Mouse (Mus musculus): ENCODE measurements around the gene Tmc8.
"Not testable (repeated sequence)": the region's sequence is repeated elsewhere in the genome, so short reads cannot be mapped to it uniquely, and the experiment has no call there.

Tmc8 gene

GRCm38 (mm10) chr11:117797511-117798159 is 15.8 kb downstream of the Tmc8 start, which contains the start of gene 6030468B19Rik:
Gene 6030468B19Rik (plus strand): TSS chr11:117797660.
- DNase-seq = no peak

- no peak for DNase-seq
These were observed 16.3 kb downstream of the Tmc8 start for GRCm38 (mm10) chr11:117798160-117798541.

- no peak for DNase-seq
These were observed 17.3 kb downstream of the Tmc8 start for GRCm38 (mm10) chr11:117799174-117799573.

- DNase-seq = no peak
These were observed 18.2 kb downstream of the Tmc8 start for GRCm38 (mm10) chr11:117800038-117800437.

GRCm38 (mm10) chr11:117801650-117802049 is 19.8 kb downstream of the Tmc8 start:
- no peak for DNase-seq

- DNase-seq = no peak
These were observed 21.4 kb downstream of the Tmc8 start for GRCm38 (mm10) chr11:117803166-117803688.

- DNase-seq = no peak
These were observed 24.9 kb downstream of the Tmc8 start for GRCm38 (mm10) chr11:117806781-117807180.

- peak; percentile 33 to 59 for DNase-seq
These were observed 27.8 kb downstream of the Tmc8 start, which contains the start of the genes Gm20708 and Syngr2 for GRCm38 (mm10) chr11:117809407-117810311. Gene Gm20708 (plus strand): TSS chr11:117809668. Gene Syngr2 (plus strand): TSS chr11:117809668.

- peak; percentile 44 to 68 for DNase-seq
These were observed 28.6 kb downstream of the Tmc8 start for GRCm38 (mm10) chr11:117810401-117811046.

- no peak for DNase-seq
These were observed 32.0 kb downstream of the Tmc8 start for GRCm38 (mm10) chr11:117813867-117814266.

- no peak for DNase-seq
These were observed 33.0 kb downstream of the Tmc8 start for GRCm38 (mm10) chr11:117814704-117815366.

- not testable (repeated sequence) for DNase-seq
These were observed 34.0 kb downstream of the Tmc8 start for GRCm38 (mm10) chr11:117815850-117816249.

- DNase-seq = no peak
These were observed 34.6 kb downstream of the Tmc8 start for GRCm38 (mm10) chr11:117816389-117816996.

- DNase-seq = peak; percentile 22 to 41
These were observed 37.2 kb downstream of the Tmc8 start for GRCm38 (mm10) chr11:117819095-117819494.

GRCm38 (mm10) chr11:117820173-117820572 is 38.3 kb downstream of the Tmc8 start:
- DNase-seq = no peak

- no peak for DNase-seq
These were observed 40.0 kb downstream of the Tmc8 start for GRCm38 (mm10) chr11:117821868-117822267.

GRCm38 (mm10) chr11:117822728-117823241 is 40.9 kb downstream of the Tmc8 start:
- DNase-seq = no peak

- DNase-seq = no peak
These were observed 41.5 kb downstream of the Tmc8 start for GRCm38 (mm10) chr11:117823411-117823810.

- DNase-seq = peak; percentile 86 to 87
These were observed 42.4 kb downstream of the Tmc8 start for GRCm38 (mm10) chr11:117824060-117824969.

GRCm38 (mm10) chr11:117825333-117826101 is 43.6 kb downstream of the Tmc8 start, which contains the start of the genes Afmid and Tk1:
Gene Afmid (plus strand): TSS chr11:117825924.
Gene Tk1 (minus strand): TSS chr11:117826092.
- no peak for DNase-seq

Measured in cerebellum, postnatal 25 days (tissue).